Mouse (Mus musculus) spleen, adult 2 months (tissue): ENCODE data around the gene Os9. TPM values are rescaled to one million over a fixed set of nuclear protein-coding genes. Genes with fewer than 3 reads are reported as not detected.
"Not testable (repeated sequence)": the region's sequence is repeated elsewhere in the genome, so short reads cannot be mapped to it uniquely, and the experiment has no call there.

Experiments used
- DNase-seq, 2 experiments: peaks; one replicate each; pipeline versions ENCODE4 v3.0.0 to v3.0.0-alpha.2; 2012 to 2021; ENCODE audit warnings: low spot score in 2 of 2, low read depth in 1 of 2
- H3K27ac ChIP-seq: fragments of 200-500 bp; 2 replicates; pipeline ENCODE4 v1.5.1; 2012; ENCODE audit warnings: low read length, inconsistent platforms; ENCODE audit not compliant: insufficient read depth
- H3K27me3 ChIP-seq: fragments of 200-500 bp; 2 replicates; pipeline ENCODE4 v1.6.1; 2012; ENCODE audit warnings: mild to moderate bottlenecking, moderate library complexity, low read length, inconsistent platforms; ENCODE audit not compliant: control insufficient read depth, insufficient read depth
- H3K36me3 ChIP-seq: fragments of 200-500 bp; 2 replicates; pipeline ENCODE4 v1.6.1; 2012; ENCODE audit warnings: mild to moderate bottlenecking, low read length, inconsistent platforms; ENCODE audit not compliant: control insufficient read depth, insufficient read depth
- H3K4me1 ChIP-seq: fragments of 200-500 bp; 2 replicates; pipeline ENCODE4 v1.6.1; 2011; ENCODE audit warnings: inconsistent platforms; ENCODE audit not compliant: control insufficient read depth, insufficient read depth, insufficient read length
- H3K4me3 ChIP-seq: fragments of 200-500 bp; 2 replicates; pipeline ENCODE4 v1.5.1; 2011; ENCODE audit warnings: mild to moderate bottlenecking, inconsistent platforms; ENCODE audit not compliant: insufficient read depth, insufficient read length; ENCODE audit errors: extremely low read depth
- CTCF ChIP-seq: fragments of 200-500 bp; IDR thresholded peaks from 2 replicates; pipeline ENCODE4 v1.5.1; 2011; ENCODE audit warnings: mild to moderate bottlenecking, inconsistent platforms; ENCODE audit not compliant: insufficient read depth, insufficient read length, insufficient replicate concordance; ENCODE audit errors: extremely low read depth
- POLR2A ChIP-seq: fragments of 200-500 bp; IDR thresholded peaks from 2 replicates; pipeline ENCODE4 v1.6.1; 2011; ENCODE audit warnings: low read depth, low read length, inconsistent platforms
- WGBS: fragments of 180-500 bp; shearing (Covaris S2); methylation state at CpG from one replicate; pipeline ENCODE4 v1.1.7; 2018; 5-methylcytosine and 5-hydroxymethylcytosine counted together
- polyA plus RNA-seq: library from polyadenylated mRNA; depleted of rRNA; stranded (reverse); fragments of >200 nt; gene quantifications from 2 replicates; pipeline ENCODE4 v1.2.3, GENCODE M21; 2012

Os9 gene
- polyA plus RNA-seq, 1 experiment = 48.7 TPM

- WGBS = 96% methylated on average over 1 of the region's 1 CpGs
- H3K4me3 ChIP-seq = no peak overlapping the region
- H3K36me3 ChIP-seq = no peaks in the 10 kb centered on the region
- DNase-seq = no peak
- no peak for TF ChIP-seq CTCF
- H3K4me1 ChIP-seq = no peaks in the 10 kb centered on the region
- H3K27me3 ChIP-seq = no peaks in the 10 kb centered on the region
- H3K27ac ChIP-seq = no peak overlapping the region
Measured at GRCm38 (mm10) chr10:127156089-127156488, 35.2 kb upstream of the Os9 start.

DNA sequence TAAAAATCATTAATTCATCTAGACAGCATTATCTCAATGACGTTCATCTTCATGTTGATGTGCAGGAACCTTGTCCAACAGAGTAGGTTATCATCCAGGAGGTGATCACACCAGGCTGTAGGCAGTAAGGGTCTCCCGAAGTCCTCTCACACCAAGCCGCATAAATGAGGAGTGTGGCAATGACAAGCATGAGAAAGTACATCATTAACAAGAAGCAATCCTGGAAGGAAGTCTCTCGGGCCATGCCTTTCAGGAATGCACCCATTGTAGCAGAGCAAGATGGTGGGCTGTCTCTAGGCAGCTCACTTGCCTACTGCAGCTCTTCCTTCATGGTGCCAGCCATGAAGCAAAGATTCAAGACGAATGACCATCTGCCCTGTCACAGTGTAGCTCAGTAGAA lies 33.7 kb upstream of the Os9 start:
- no peaks in the 10 kb centered on the region for H3K36me3 ChIP-seq
- H3K27me3 ChIP-seq = no peaks in the 10 kb centered on the region
- DNase-seq = no peak
- TF ChIP-seq CTCF = no peak
- no peak for TF ChIP-seq POLR2A
- no peak overlapping the region for H3K4me3 ChIP-seq
- H3K27ac ChIP-seq = no peak overlapping the region
- 91% methylated on average over 5 of the region's 5 CpGs for WGBS
- no peaks in the 10 kb centered on the region for H3K4me1 ChIP-seq

DNA sequence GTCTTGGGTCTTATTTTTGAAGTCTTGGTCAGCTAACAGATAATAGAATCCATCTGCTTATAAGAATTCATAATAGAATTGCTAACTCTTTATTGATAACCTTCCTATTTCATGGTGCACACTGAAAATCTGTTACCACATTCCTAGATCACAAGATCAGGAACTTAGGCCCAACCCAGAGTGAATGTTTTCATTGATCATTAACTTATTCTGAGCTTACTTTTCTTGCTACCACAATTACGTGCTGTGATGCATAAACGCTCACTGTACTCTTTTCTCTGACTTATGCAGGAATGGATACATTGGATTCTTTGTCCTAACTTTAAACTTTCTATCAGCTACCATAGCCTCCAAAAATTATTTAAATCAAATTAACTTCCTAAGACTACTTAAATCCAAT lies 33.3 kb upstream of the Os9 start:
- Histone ChIP-seq H3K27ac (no peak overlapping the region), H3K27me3 (no peaks in the 10 kb centered on the region), H3K4me1 (no peaks in the 10 kb centered on the region), H3K4me3 (no peak overlapping the region), H3K36me3 (no peaks in the 10 kb centered on the region)
- DNase-seq = no peak
- 94% methylated on average over 2 of the region's 2 CpGs for WGBS
- no peak for TF ChIP-seq POLR2A
- no peak for TF ChIP-seq CTCF

DNA sequence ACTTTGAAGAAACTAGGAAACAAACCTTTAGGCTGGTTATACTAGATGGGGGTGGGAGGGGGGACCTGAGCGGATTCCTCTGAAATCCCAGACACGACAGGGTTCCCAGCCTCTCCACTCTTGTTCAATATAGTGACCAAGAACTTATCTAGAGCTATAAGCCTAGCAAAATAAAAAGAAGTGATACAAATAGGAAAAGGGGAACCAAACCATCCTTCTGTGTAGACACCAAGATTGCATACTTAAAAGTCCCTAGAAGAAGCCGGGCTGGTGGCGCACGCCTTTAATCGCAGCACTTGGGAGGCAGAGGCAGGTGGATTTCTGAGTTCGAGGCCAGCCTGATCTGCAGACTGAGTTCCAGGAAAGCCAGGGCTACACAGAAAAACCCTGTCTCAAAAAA lies 32.4 kb upstream of the Os9 start:
- Histone ChIP-seq H3K27me3 (no peaks in the 10 kb centered on the region), H3K36me3 (no peaks in the 10 kb centered on the region), H3K27ac (no peak overlapping the region), H3K4me3 (no peak overlapping the region), H3K4me1 (no peaks in the 10 kb centered on the region)
- 94% methylated on average over 7 of the region's 7 CpGs for WGBS
- TF ChIP-seq POLR2A (no peak), CTCF (no peak)
- DNase-seq = no peak

DNA sequence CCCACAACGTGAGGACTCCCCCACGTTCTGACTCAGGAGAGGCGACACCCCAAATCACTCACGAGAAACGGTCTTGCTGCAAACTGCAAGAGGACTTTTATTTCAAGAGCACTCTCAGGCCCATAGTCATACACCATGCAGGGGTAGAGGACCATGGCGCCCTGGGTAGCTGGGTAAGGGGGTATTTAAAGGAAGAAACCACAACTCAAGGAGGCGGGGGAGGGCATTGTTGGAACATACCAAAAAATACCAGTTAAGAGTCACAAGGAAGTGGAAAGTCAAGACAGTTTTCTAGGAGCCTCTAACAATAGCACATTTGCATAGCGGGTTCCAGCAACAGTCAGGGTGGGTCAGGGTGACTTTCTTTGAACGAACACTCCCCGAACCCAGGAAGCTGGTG lies 31.6 kb upstream of the Os9 start:
- not testable (repeated sequence) for H3K27ac ChIP-seq, H3K4me1 ChIP-seq, H3K27me3 ChIP-seq, DNase-seq, H3K36me3 ChIP-seq, H3K4me3 ChIP-seq
- 88% methylated on average over 10 of the region's 10 CpGs for WGBS

DNA sequence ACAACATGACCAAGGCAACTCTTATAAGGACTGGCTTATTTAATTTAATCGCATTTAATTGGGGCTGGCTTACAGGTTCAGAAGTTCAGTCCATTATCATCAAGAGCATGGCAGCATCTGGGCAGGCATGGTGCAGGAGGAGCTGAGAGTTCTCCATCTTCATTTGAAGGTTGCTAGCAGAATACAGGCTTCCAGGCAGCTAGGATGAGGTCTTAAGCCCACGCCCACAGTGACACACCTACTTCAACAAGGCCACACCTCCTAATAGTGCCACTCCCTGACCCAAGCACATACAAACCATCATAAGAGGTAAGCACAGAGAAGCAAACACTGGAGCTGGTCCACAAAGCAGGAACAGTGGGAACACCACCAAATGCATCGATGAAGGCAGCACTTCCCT lies 30.3 kb upstream of the Os9 start:
- H3K27me3 ChIP-seq, DNase-seq, H3K4me3 ChIP-seq, H3K36me3 ChIP-seq, H3K27ac ChIP-seq, H3K4me1 ChIP-seq: not testable (repeated sequence)
- WGBS = 86% methylated on average over 3 of the region's 3 CpGs

- TF ChIP-seq CTCF = no peak
- TF ChIP-seq POLR2A = no peak
- no peaks in the 10 kb centered on the region for H3K36me3 ChIP-seq
- 55% methylated on average over 4 of the region's 4 CpGs for WGBS
- no peaks in the 10 kb centered on the region for H3K4me1 ChIP-seq
- DNase-seq = no peak
- no peaks in the 10 kb centered on the region for H3K27me3 ChIP-seq
- peak overlapping the region; percentile 35; the same call in 1 of the 2 replicates for H3K4me3 ChIP-seq
- peak overlapping the region; percentile 77 for H3K27ac ChIP-seq
Measured at GRCm38 (mm10) chr10:127150471-127150872, 29.5 kb upstream of the Os9 start.

- 79% methylated on average over 6 of the region's 6 CpGs for WGBS
- H3K27me3 ChIP-seq = no peaks in the 10 kb centered on the region
- H3K27ac ChIP-seq = no peak overlapping the region
- no peaks in the 10 kb centered on the region for H3K36me3 ChIP-seq
- TF ChIP-seq CTCF (no peak), POLR2A (no peak)
- H3K4me1 ChIP-seq = peaks cover 5% of the 10 kb centered on the region; the same call in 1 of the 2 replicates
- no peak for DNase-seq
- no peak overlapping the region for H3K4me3 ChIP-seq
Measured at GRCm38 (mm10) chr10:127147135-127147534, 26.2 kb upstream of the Os9 start.
